Mouse (Mus musculus) liver, adult 2 months (tissue): ENCODE measurements around the gene Slc16a3.

Experiments
- CTCF ChIP-seq: fragments of 200-500 bp; IDR thresholded peaks from 2 replicates; pipeline ENCODE4 v1.5.1; 2011; ENCODE audit warnings: low read depth, low read length, control low read depth
- POLR2A ChIP-seq: fragments of 200-500 bp; IDR thresholded peaks from 2 replicates; pipeline ENCODE4 v1.6.1; 2011; ENCODE audit warnings: low read length, control low read depth; ENCODE audit not compliant: insufficient read depth; ENCODE audit errors: extremely low read depth

DNA sequence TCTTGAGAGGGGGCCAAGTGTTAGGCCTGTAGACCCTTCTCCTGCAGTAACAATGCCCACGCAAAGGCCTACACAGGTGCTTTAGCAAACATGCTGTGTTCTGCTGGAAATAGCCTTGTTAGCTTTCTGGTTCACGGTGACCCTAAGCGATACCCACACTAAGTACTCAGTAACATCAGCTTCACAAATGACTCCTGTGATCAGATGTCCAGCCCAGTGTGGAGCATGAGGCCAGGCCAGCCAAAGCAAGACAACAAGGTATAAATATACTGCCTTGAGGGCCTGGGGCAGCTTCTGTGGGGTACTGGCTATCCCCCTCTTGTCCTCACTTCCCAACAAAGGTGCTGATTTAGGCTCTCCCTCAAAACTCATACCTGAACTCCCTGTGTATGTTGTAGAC lies 44.8 kb downstream of the Slc16a3 start:
- TF ChIP-seq CTCF (no peak), POLR2A (no peak)
